Mouse (Mus musculus) left cerebral cortex, adult 9 months (tissue): Measurements from ENCODE around the gene Gtf2i.

Experiments used
- DNase-seq, 2 experiments: peaks; one replicate each; pipeline ENCODE4 v3.0.0; 2022; ENCODE audit warnings: low spot score in 2 of 2

Gtf2i gene

GRCm38 (mm10) chr5:134243661-134244436 lies 70.7 kb downstream of the Gtf2i start:
- DNase-seq: no peak

DNA sequence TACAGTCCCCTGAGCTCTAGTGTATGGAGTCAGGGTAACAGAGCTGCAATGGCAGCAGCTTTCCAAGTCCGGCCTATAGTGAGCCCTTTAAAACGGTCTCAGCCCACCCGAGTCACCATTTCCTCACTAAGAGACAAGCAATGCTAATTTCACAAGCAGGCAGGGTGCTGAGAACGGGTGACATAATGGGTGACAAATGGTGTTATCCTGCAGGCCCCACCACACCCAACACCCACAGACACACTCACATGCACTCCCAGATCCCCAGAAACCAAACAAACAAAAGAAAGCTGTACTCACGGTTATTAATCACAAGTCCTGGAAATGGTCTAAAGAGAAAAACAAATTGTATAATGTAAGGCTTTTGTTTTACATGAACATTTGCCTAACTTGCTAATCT lies 72.7 kb downstream of the Gtf2i start:
- DNase-seq: no peak

DNA sequence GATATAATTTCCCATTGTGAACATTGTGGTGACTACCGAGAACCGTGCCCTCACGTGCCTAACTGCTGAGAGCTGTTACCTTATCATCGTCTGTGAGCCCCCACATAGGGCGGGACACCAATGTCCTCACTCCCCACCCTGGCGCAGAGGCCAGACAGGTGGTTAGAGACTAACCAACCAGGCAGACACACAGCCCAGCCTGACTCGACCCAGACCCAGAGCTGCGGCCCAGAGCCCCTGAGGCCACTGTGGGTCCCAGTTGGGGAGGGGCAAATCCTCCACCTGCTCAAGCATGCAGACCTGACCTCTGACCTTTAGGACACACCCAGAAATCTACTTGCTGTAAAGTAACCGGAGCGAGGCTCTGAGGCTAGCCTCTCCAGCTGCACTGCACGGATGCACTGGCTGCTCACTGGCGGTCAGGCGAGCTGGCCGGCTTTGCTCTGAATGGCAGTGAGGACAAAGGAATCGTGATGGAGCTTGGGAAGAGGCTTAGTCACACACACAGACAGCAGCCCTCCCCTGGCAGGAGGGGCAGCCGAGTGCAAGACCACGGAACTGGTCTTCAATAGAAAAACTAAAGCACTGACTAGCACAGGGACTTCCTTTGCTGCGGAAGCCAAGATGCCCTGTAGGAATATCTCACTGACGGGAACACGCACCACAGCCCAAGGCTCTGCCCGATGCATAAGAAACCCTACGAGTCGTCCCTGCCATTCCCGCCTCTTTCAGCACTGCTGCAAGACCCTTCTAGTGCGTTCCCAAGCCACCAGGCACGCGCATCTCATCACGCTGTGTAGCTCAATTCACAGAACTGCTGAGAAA lies 76.4 kb downstream of the Gtf2i start:
- DNase-seq: no peak

DNA sequence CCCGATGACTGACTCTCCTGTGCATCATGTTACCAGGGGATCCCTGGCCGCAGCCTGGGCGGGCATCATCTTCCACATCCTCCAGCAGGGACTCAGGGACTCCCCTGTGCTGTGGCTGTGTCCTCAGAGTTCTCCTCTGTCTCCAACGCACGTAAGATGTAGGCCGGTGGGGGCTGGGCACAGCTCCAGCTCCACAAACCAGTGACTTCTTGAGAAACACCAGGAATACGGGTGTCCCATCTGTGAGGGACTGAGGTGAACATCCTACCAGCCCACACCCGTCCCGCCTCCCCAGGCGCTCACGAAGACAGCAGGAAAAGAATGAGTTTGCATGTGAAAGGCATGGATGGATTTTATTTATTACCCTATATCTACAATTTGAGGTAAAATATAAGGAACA lies 77.1 kb downstream of the Gtf2i start:
- no peak for DNase-seq

GRCm38 (mm10) chr5:134236796-134237195 lies 77.8 kb downstream of the Gtf2i start:
- DNase-seq: no peak

DNA sequence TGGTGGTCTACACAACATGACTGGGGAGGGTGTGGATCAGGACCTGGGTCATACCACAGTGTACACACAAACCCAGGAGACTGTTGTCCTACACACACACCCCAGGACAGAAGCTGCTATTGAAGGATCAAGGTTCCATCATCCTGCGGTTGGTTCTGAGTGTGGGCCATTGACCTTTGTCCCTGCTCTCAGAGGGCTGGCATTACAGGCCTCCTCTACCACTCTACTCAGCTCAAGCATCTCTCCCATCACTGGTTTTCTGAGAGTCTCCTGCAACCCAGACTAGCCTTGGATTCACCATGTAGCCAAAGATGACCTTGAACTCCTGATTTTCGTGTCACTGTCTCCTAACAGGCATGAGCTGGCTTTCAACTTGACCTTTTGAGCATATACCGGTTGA lies 78.3 kb downstream of the Gtf2i start:
- DNase-seq: no peak

- DNase-seq: no peak
Measured at GRCm38 (mm10) chr5:134235111-134235510, 79.4 kb downstream of the Gtf2i start.

- no peak for DNase-seq
Measured at GRCm38 (mm10) chr5:134234205-134234604, 80.4 kb downstream of the Gtf2i start.

GRCm38 (mm10) chr5:134233244-134233651 lies 81.3 kb downstream of the Gtf2i start:
- no peak for DNase-seq

DNA sequence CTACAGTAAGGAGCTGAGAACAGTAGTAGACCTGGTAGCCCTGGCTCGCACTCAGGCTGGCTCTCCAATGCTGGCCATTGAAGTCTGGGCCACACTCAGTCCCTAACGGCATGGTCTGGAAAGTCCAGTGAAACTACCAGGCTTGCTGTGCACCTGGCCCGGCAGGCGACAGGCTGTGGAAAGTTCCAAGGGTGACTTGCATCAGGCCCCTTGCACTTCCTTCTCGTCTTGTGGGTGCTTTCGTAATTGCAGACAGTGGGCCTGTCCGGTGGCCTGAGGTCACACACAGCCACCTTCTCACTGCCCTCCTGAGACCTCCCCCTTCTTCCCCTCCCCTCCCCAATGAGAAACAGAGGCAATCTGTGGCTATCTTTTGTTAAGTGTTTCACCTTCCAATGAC lies 82.0 kb downstream of the Gtf2i start:
- DNase-seq: no peak

- DNase-seq: no peak
Measured at GRCm38 (mm10) chr5:134232111-134232510, 82.4 kb downstream of the Gtf2i start.

GRCm38 (mm10) chr5:134231376-134231775 lies 83.2 kb downstream of the Gtf2i start:
- peak in 1 of 2 experiments; percentile 38 for DNase-seq

DNA sequence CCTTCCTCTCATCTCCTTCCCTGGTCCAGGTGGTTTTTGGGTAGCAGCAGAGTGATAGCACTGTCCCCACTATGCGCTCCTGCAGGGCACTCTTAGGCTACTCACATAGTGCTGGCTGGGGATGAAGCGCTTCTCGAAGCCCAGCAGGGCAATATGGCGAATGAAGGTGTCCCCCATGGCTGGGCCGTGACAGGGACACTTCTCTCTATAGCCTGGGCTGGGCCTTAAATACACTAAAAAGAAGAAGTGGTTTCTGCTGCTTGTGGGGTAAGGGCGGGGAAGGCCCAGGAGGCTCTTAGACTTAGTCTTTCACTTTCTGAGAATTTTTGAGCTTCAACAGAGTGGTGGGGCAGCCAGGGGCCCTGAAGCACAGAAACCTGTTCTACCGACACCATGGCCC lies 85.2 kb downstream of the Gtf2i start, which contains the start of gene Ncf1:
Gene Ncf1 (minus strand): TSS at position 235 of the 400 bp plus-strand sequence.
- DNase-seq: no peak

DNA sequence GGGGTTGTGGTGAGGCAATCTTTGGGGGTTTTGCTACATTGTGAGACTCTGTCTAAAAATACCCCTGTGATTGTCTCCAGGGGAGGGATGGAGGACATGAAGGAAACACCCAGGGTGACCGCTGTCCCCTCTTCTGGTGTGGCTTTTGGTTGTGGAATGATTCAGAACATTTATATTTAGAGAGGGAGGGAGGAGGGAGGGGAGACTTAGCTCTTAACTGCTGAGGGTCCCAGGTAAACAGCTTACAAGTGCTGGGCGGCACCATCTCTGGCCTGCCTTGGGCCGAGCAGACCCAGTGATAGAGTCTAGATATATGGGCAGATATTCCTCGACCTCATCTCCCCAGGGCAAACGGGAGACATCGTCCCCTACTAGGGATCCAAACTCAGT lies 86.3 kb downstream of the Gtf2i start:
- no peak for DNase-seq

DNA sequence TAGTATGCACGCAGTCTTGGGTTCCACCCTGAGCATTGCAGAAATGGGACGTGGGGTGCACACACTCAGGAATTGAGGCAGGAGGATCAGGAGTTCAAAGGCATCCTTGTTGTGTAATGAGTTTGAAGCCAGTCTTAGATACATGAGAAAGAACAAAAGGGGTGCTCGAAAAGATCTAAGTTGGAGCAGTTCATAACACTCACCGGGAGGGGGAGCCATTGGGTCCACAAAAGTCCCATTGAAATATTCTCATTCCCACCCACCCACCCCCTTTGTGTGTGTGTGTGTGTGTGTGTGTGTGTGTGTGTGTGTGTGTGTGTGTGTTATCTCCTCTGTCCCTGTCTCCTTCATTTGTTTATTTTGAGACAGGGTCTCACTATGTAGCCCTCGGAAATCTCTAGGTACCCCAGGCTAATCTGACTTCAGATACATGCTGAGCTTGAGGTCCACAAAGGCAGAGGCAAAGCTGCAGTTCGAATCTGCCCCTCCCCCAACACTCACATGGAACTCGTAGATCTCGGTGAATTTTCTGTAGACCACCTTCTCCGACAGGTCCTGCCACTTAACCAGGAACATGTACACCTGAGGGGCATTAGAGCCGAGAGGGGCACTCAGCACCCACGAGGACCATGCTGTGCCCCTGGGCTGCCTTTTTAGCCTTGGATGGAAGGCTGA lies 86.8 kb downstream of the Gtf2i start:
- no peak for DNase-seq

GRCm38 (mm10) chr5:134226946-134227345 lies 87.6 kb downstream of the Gtf2i start:
- DNase-seq: no peak

DNA sequence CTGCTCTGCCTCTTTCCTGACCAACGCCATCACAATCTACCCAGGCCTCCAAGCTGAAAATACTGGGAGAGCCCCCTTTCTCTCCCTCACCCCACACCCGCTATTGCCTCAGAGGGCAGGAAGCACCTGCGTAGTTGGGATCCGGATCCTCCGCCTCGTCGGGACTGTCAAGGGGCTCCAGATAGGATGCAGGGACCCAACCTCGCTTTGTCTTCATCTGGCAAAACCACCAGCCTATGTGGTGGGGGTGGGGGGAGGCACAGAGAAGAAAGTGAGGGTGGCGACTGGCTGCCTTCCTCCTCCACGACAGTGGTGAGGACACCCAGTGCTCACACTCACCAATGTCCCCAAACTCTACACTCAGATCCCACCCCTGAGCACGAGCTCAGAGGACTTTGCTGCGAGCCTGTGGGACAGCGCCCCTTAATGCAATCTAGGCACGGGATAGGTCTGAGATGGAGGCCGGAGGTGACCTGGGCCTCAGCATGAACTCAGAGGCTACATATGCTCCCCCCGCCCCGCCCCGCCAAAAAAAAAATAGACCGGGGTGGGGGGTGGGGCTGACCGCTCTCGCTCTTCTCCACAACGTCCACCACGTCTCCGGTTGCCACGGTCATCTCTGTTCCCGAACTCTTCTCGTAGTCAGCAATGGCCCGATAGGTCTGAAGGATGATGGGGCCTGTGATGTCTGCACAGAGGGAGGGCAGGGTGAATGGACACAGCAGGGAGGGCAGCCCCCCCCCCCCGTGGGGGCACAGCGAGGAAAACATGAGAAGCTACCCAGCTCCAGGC lies 89.3 kb downstream of the Gtf2i start:
- no peak for DNase-seq

DNA sequence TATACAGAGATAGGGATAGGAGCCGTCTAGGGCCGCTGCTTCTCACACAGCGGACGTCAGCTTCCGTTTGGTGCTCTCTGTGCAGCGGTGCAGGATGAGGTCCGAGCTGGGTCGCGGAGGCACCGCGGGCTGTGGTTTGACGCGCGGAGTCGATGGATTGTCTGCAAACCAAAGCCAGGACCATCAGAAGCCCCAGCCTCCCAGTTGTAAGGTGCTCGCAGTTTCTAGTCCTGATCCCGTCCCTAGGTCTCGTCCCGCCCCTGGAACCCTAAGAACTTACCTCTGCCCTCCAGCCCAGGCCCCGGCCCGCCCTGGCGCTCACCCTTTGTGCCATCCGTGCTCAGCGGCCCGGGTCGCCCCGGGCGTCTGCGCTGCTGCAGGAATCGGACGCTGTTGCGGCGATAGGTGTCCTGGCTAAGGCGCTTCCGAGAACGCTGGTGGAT lies 92.8 kb downstream of the Gtf2i start:
- DNase-seq: no peak

GRCm38 (mm10) chr5:134221278-134221677 lies 93.3 kb downstream of the Gtf2i start:
- DNase-seq: no peak

- no peak for DNase-seq
Measured at GRCm38 (mm10) chr5:134217900-134218299, 96.7 kb downstream of the Gtf2i start.

DNA sequence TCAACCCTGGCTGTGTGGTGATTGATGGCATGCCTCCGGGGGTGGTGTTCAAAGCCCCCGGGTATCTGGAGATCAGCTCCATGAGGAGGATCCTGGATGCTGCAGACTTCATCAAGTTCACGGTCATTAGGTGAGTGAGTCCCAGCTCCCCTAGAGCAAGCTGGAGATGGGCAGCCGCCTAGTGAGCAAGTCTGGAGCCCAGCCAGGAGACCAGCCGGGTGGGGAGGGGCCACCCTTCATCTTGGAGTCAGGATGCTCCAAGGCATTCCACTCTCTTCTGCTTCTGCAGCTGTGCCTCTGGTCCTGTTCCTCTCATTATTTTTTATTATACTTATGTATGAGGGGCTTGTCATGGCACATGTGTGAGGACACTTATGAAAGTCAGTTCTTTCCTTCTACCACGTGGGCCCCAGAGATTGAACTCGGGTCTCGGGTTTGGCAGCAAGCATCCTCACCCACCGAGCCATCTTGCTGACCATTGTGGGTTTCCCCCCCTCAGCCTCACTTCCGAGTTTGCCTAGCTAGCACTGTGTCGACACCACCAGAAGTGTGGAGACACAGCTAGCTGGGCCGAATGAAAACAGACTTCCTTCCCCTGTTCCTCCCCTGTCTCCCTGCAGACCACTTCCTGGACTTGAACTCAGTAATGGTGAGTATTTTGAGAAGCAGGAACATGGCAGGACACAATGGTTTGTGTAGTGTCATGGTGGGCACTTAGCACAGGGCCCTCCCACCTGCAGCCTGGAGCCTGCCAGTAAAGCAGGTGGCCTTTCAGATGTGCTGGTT lies 100.3 kb downstream of the Gtf2i start:
- no peak for DNase-seq
